Mouse (Mus musculus): Measurements from ENCODE around the gene Gstt4. TPM values are rescaled to one million over a fixed set of nuclear protein-coding genes. Genes with fewer than 3 reads are reported as not detected.

Gene Gstt4
- polyA plus RNA-seq, 1 experiment from 2014 or later, result not detected

DNA sequence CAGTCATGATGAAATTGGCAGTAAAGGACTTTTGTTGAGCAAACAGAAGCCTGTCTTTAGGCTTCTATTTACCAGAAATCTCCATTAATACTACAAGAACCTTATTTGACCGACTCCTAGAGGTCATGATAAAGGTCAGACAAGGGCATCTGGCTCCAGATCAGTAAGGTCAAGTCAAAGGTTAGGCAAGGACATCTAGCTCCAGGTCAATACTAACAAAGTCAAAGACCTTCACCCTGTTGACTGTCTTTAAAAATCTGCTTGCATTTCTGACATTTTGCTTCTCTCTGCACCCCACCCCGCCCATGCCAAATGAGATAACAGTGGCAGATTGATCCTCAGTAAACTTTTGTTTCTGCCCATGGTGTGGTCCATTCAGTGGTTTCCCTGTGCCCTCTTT lies 18.1 kb downstream of the Gstt4 start:
- H3K9me3 ChIP-seq (ENCODE audit: control insufficient read depth, low read length), result no peaks in the 10 kb centered on the region
- no peak for DNase-seq (ENCODE audit: low spot score, missing footprints)
- no peak overlapping the region for H3K4me2 ChIP-seq
- H3K4me3 ChIP-seq (ENCODE audit: low read depth, low read length), result no peak overlapping the region
- no peak overlapping the region for H3K27ac ChIP-seq (ENCODE audit: low read depth, low read length)
- no peaks in the 10 kb centered on the region for H3K36me3 ChIP-seq (ENCODE audit: control insufficient read depth, insufficient read depth, low read length)
- H3K27me3 ChIP-seq (ENCODE audit: control insufficient read depth, insufficient read depth, low read length), result no peaks in the 10 kb centered on the region
- WGBS, result 64% methylated on average over 2 of the region's 2 CpGs
- no peak overlapping the region for H3K9ac ChIP-seq (ENCODE audit: low read length)
- no peaks in the 10 kb centered on the region for H3K4me1 ChIP-seq (ENCODE audit: control insufficient read depth, insufficient read depth, low read length)
- ATAC-seq (ENCODE audit: low FRiP score), result no peak

DNA sequence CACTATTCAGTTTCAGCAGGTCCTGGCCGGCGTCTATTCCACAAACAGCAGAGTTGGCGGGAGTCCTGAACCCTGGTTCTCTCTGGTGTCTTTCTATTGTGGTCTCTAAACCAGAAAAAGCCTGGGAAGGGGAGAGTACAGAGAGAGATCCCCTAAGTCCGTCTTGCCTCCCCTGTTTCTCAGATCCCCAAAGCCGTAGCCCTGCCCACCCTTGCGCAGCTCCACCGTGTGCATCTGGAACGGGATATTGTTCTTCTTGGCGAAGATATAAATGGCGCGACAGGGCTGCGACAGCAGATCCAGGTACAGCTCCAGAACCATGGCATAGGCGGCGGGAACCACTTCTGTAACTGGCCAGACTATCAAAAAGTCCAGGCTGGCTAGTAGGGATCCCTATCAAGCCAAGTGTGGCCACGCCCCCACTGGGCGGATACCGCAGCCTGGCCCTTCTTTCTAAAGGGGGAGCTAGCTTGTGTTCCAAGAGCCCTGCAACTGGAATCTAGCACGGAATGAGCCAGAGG lies 24.1 kb downstream of the Gstt4 start, which contains the start of gene Gstt1:
Gene Gstt1, minus strand, starts transcription at position 409 of the 521 bp plus-strand sequence.
- ATAC-seq (ENCODE audit: low FRiP score), result peak; percentile 69
- Histone ChIP-seq H3K36me3 (ENCODE audit: control insufficient read depth, insufficient read depth, low read length) (no peaks in the 10 kb centered on the region), H3K27ac (ENCODE audit: low read depth, low read length) (no peak within 1 kb of the TSS), H3K4me1 (ENCODE audit: control insufficient read depth, insufficient read depth, low read length) (peaks cover 14% of the 10 kb centered on the region), H3K4me2 (peak within 1 kb of the TSS; percentile 82), H3K9ac (ENCODE audit: low read length) (peak within 1 kb of the TSS; percentile 59), H3K27me3 (ENCODE audit: control insufficient read depth, insufficient read depth, low read length) (peaks cover 5% of the 10 kb centered on the region), H3K9me3 (ENCODE audit: control insufficient read depth, low read length) (no peaks in the 10 kb centered on the region), H3K4me3 (ENCODE audit: low read depth, low read length) (peak within 1 kb of the TSS; percentile 38)
- WGBS, result 4% methylated on average over 18 of the region's 18 CpGs
- peak; percentile 94 for DNase-seq (ENCODE audit: low spot score, missing footprints)

DNA sequence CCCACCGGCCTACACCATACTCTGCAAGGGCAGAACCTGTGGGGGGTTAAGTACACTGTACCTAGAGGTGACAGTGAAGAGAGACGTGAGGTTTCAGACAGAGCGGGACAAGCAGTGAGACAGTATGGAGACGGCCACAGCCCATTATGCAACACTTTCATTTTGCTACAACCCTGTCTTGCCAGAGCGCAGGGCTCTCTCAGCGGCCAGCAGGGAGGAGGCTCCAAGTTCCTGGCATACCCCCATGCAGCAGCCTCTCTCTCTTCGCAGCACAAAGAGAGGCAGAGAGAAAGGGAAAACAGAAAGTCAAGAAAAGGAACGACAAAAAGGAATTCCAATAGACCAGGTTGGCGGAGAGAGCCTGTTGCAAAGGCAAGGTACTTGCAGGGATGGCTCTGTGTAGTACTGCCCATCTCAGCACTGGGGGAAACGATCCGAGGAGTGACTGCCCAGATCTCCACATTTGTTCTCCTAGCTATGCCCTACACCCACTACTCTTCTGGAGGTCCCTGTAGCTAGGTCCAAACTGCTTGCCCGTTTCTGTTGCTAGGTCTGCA lies 24.6 kb downstream of the Gstt4 start:
- DNase-seq (ENCODE audit: low spot score, missing footprints) (peak; percentile 93), ATAC-seq (ENCODE audit: low FRiP score) (peak; percentile 40; the same call in 1 of the 2 replicates)
- Histone ChIP-seq H3K9me3 (ENCODE audit: control insufficient read depth, low read length) (no peaks in the 10 kb centered on the region), H3K4me1 (ENCODE audit: control insufficient read depth, insufficient read depth, low read length) (peaks cover 14% of the 10 kb centered on the region), H3K4me2 (peak overlapping the region; percentile 82), H3K4me3 (ENCODE audit: low read depth, low read length) (peak overlapping the region; percentile 38), H3K9ac (ENCODE audit: low read length) (peak overlapping the region; percentile 59), H3K27ac (ENCODE audit: low read depth, low read length) (no peak overlapping the region), H3K27me3 (ENCODE audit: control insufficient read depth, insufficient read depth, low read length) (peaks cover 5% of the 10 kb centered on the region), H3K36me3 (ENCODE audit: control insufficient read depth, insufficient read depth, low read length) (no peaks in the 10 kb centered on the region)
- WGBS, result 1% methylated on average over 12 of the region's 12 CpGs

DNA sequence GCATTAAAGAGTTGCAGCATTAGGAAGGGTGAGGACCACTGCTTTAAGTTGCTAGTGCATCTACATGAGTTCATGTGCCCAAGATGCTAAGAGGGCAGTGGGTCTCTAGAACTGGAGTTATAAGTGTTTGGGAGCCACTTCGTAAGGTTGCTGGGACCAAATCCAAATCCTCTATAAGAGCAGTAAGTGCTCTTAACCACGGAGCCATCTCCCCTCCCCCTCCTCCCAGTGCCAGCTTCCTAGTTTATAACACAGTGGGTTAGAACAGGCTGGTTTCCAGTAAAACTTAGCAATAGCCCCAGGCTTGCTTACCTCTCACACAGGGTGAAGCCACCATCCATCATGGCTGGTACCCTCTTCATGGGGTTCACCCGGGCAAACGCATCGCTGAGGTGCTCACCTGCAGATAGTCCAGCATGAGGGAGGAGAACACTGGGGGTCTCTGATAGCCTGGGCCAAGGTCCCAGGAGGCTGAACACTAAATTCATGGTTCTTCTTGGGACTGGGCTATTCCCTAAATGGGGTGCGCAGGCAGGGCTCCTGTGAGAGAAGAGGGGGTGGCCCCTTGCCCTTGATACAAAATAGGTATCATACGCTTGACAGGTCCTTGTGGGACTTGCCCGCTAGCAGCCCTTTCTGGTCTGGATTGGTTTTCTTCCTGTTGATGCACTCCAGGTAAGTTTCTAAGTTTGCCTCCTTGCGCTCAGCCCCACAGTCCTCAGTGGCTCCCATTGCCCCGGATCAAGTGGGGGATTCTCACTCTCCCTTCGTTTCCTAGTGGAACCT lies 25.4 kb downstream of the Gstt4 start:
- H3K36me3 ChIP-seq (ENCODE audit: control insufficient read depth, insufficient read depth, low read length), result no peaks in the 10 kb centered on the region
- ATAC-seq (ENCODE audit: low FRiP score) (no peak), DNase-seq (ENCODE audit: low spot score, missing footprints) (no peak)
- 54% methylated on average over 11 of the region's 11 CpGs for WGBS
- H3K9me3 ChIP-seq (ENCODE audit: control insufficient read depth, low read length), result no peaks in the 10 kb centered on the region
- H3K4me2 ChIP-seq, result peak overlapping the region; percentile 82
- no peak overlapping the region for H3K9ac ChIP-seq (ENCODE audit: low read length)
- H3K4me1 ChIP-seq (ENCODE audit: control insufficient read depth, insufficient read depth, low read length), result peaks cover 14% of the 10 kb centered on the region
- H3K27me3 ChIP-seq (ENCODE audit: control insufficient read depth, insufficient read depth, low read length), result peaks cover 5% of the 10 kb centered on the region
- no peak overlapping the region for H3K27ac ChIP-seq (ENCODE audit: low read depth, low read length)
- peak overlapping the region; percentile 38 for H3K4me3 ChIP-seq (ENCODE audit: low read depth, low read length)

DNA sequence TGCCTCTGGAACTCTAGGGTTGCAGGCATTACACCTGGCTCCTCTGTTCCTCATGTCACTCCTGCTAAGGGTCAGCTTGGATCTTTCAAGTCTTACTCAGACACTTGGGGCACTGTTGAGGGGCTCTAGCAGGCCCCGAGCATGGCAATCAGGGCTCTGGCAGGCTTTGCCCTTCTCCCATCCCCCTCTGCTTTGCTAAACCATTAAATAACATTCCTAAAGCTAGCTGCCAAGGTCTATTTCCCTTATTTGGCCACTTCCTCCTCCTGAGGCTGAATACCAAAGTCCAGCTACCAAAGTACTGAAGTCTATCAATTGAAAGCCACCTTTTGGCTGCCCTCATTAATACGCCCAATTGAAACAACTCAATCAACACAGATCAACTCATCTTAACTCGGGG lies 27.5 kb downstream of the Gstt4 start:
- no peak overlapping the region for H3K4me2 ChIP-seq
- no peak for ATAC-seq (ENCODE audit: low FRiP score)
- no peak overlapping the region for H3K27ac ChIP-seq (ENCODE audit: low read depth, low read length)
- H3K36me3 ChIP-seq (ENCODE audit: control insufficient read depth, insufficient read depth, low read length), result no peaks in the 10 kb centered on the region
- no peak overlapping the region for H3K9ac ChIP-seq (ENCODE audit: low read length)
- no peaks in the 10 kb centered on the region for H3K9me3 ChIP-seq (ENCODE audit: control insufficient read depth, low read length)
- peaks cover 14% of the 10 kb centered on the region for H3K4me1 ChIP-seq (ENCODE audit: control insufficient read depth, insufficient read depth, low read length)
- H3K27me3 ChIP-seq (ENCODE audit: control insufficient read depth, insufficient read depth, low read length), result peaks cover 5% of the 10 kb centered on the region
- 32% methylated on average over 3 of the region's 3 CpGs for WGBS
- DNase-seq (ENCODE audit: low spot score, missing footprints), result no peak
- H3K4me3 ChIP-seq (ENCODE audit: low read depth, low read length), result no peak overlapping the region

DNA sequence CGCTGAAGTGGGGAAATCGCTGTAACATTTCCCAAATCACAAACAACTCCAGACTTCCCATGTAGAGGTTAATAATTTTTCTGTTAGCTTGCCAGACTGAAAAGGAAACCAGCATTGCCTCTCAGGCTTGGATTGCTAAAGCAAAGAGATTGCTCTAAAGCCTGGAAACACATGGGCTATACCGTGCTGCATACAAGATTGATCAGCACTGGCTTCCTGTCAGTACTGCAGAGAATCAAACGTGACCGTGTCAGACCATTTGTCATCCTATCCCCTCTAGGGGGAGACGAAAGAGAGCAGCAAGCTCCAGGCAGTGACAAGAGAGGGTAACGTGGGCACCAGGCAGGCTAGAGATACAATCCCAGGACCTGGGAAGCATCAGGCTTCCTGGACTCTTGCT lies 31.6 kb downstream of the Gstt4 start:
- no peak overlapping the region for H3K27ac ChIP-seq (ENCODE audit: low read depth, low read length)
- no peak overlapping the region for H3K4me2 ChIP-seq
- WGBS, result 25% methylated on average over 7 of the region's 7 CpGs
- no peaks in the 10 kb centered on the region for H3K9me3 ChIP-seq (ENCODE audit: control insufficient read depth, low read length)
- no peak overlapping the region for H3K9ac ChIP-seq (ENCODE audit: low read length)
- H3K4me3 ChIP-seq (ENCODE audit: low read depth, low read length), result no peak overlapping the region
- DNase-seq (ENCODE audit: low spot score, missing footprints) (no peak), ATAC-seq (ENCODE audit: low FRiP score) (no peak)
- H3K36me3 ChIP-seq (ENCODE audit: control insufficient read depth, insufficient read depth, low read length), result no peaks in the 10 kb centered on the region
- no peaks in the 10 kb centered on the region for H3K4me1 ChIP-seq (ENCODE audit: control insufficient read depth, insufficient read depth, low read length)
- H3K27me3 ChIP-seq (ENCODE audit: control insufficient read depth, insufficient read depth, low read length), result no peaks in the 10 kb centered on the region

DNA sequence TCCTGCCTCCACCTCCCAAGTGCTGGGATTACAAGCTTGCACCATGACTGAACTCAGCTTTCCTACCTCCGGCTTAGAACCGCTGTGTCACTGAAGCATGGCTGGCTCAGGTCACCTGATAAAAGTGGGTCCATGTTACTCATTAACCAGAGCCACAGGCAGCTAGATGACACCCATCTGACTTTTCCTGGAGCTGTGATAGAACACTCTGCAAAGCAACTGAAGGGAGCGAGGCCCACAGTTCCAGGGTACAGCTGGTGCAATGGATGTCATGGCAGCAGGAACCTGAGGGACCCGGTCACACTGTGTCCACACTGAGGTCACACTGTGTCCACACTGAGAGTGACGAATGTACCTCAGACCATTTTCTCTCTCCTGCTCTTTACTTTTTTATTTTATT lies 32.5 kb downstream of the Gstt4 start:
- H3K9me3 ChIP-seq (ENCODE audit: control insufficient read depth, low read length), result no peaks in the 10 kb centered on the region
- no peak overlapping the region for H3K4me2 ChIP-seq
- no peak overlapping the region for H3K27ac ChIP-seq (ENCODE audit: low read depth, low read length)
- no peaks in the 10 kb centered on the region for H3K4me1 ChIP-seq (ENCODE audit: control insufficient read depth, insufficient read depth, low read length)
- DNase-seq (ENCODE audit: low spot score, missing footprints) (no peak), ATAC-seq (ENCODE audit: low FRiP score) (no peak)
- H3K4me3 ChIP-seq (ENCODE audit: low read depth, low read length), result no peak overlapping the region
- no peaks in the 10 kb centered on the region for H3K27me3 ChIP-seq (ENCODE audit: control insufficient read depth, insufficient read depth, low read length)
- no peaks in the 10 kb centered on the region for H3K36me3 ChIP-seq (ENCODE audit: control insufficient read depth, insufficient read depth, low read length)
- 93% methylated on average over 5 of the region's 5 CpGs for WGBS
- no peak overlapping the region for H3K9ac ChIP-seq (ENCODE audit: low read length)

DNA sequence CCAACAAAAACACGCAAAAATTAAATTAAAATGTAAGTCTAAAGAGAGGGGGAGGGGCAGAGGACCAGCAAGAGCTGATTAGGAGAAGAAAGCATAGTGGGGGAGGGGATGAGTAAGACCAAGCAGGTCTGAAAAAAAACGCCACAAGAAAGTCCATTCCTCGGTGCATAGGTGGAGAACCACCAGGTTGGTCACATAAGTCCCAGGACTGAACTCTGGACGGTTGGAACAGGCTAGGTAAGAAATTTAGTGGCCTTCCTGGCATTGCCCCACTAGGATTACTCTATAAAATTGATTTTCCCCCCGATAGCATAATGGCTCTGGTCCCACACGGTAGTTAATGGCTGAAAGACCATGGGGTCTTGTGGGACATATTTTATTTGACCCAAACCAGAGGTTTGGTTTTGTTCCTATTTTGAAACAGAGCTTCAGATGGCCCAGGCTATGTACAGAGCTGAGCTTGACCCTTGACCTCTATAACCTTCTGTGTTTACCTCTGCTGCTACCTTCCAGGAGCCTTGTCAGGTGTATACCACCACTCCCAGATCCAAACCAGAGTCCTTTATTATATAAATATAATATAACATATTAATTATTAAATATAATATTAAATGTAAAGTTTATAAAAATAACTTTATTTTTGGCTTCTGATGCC lies 33.1 kb downstream of the Gstt4 start:
- 82% methylated on average over 6 of the region's 6 CpGs for WGBS

DNA sequence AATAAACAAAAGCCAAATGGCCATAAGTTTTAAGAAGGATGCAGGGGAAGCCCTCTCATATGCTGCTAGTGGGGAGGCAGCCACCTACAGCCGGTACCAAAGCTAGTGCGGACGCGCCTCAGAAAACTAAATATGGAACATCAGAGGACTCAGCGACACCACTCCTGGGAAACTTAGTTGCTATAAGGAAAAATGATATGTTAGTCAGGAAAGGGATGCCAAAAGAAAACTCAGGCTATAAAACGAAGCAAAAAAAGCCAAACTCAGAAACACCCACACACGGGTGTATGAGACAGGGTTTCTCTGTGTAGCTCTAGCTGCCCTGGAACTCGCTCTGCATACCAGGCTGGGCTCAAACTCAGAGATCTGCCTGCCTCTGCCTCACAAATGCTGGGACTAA lies 34.1 kb downstream of the Gstt4 start:
- Histone ChIP-seq H3K4me2 (no peak overlapping the region), H3K9ac (ENCODE audit: low read length) (no peak overlapping the region), H3K27me3 (ENCODE audit: control insufficient read depth, insufficient read depth, low read length) (no peaks in the 10 kb centered on the region; the same call in 1 of the 2 replicates), H3K36me3 (ENCODE audit: control insufficient read depth, insufficient read depth, low read length) (no peaks in the 10 kb centered on the region), H3K9me3 (ENCODE audit: control insufficient read depth, low read length) (no peaks in the 10 kb centered on the region), H3K4me3 (ENCODE audit: low read depth, low read length) (no peak overlapping the region), H3K4me1 (ENCODE audit: control insufficient read depth, insufficient read depth, low read length) (no peaks in the 10 kb centered on the region), H3K27ac (ENCODE audit: low read depth, low read length) (no peak overlapping the region)
- ATAC-seq (ENCODE audit: low FRiP score), result no peak
- no peak for DNase-seq (ENCODE audit: low spot score, missing footprints)
- 92% methylated on average over 8 of the region's 8 CpGs for WGBS

More for the DNA sequence above, 33.1 kb downstream of the Gstt4 start:
- Histone ChIP-seq H3K36me3 (ENCODE audit: control insufficient read depth, insufficient read depth, low read length) (no peaks in the 10 kb centered on the region), H3K27ac (ENCODE audit: low read depth, low read length) (no peak overlapping the region), H3K27me3 (ENCODE audit: control insufficient read depth, insufficient read depth, low read length) (no peaks in the 10 kb centered on the region; the same call in 1 of the 2 replicates), H3K4me3 (ENCODE audit: low read depth, low read length) (no peak overlapping the region), H3K4me1 (ENCODE audit: control insufficient read depth, insufficient read depth, low read length) (no peaks in the 10 kb centered on the region), H3K9ac (ENCODE audit: low read length) (no peak overlapping the region), H3K4me2 (no peak overlapping the region), H3K9me3 (ENCODE audit: control insufficient read depth, low read length) (no peaks in the 10 kb centered on the region)
- ATAC-seq (ENCODE audit: low FRiP score) (no peak), DNase-seq (ENCODE audit: low spot score, missing footprints) (no peak)

All from midbrain, embryonic 11.5 days (tissue).